11 mouse cellular contexts compared by ENCODE assay signal in the genomic region with DNA sequence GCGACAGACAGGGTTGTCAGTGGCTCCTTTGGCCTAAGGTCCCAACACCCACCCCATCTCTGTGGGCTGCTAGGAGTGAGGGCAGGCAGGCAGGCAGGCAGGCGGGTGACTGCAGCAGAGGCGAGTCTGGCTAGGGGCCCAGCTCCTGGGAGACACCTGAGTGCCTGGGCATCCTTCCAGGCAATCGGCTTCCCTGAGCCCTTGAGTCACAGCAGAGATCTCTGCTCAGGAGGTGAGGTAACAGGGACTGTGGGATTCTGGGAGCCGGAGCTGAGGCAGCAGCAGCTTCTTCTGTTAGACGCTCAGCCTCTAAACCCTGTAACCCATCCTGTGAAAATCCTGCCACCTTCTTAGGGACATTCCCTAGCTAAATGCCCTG. TPM values are rescaled to one million over a fixed set of nuclear protein-coding genes. Genes with fewer than 3 reads are reported as not detected.
DNase-seq lines count a peak whose midpoint lies in the region; ATAC-seq lines count a peak whose summit lies in the region.
"Had no signal": no experiment of that assay in that cellular context is flagged by ENCODE, and none has a peak within 500 bp of the region (broad histone marks: within the 10 kb centered on the region; RNA-seq: fewer than 3 reads in every experiment).

No protein-coding gene starts in this region.

- peak overlapping the region; percentile 23; the same call in 1 of the 2 replicates for H3K9ac ChIP-seq in hindbrain, embryonic 12.5 days
- no peak overlapping the region for H3K9ac ChIP-seq in hindbrain, embryonic 11.5 days (ENCODE audit: low read depth, low read length)
- H3K9ac ChIP-seq: liver, embryonic 12.5 days had no signal

- no peak overlapping the region for H3K4me2 ChIP-seq in hindbrain, embryonic 12.5 days (replicated peaks)
- no peak overlapping the region for H3K4me2 ChIP-seq in hindbrain, embryonic 11.5 days (replicated peaks; ENCODE audit: low read depth, low read length)
- H3K4me2 ChIP-seq: liver, embryonic 12.5 days had no signal

- H3K27ac ChIP-seq in hindbrain, embryonic 12.5 days, result no peak overlapping the region
- no peak overlapping the region for H3K27ac ChIP-seq in hindbrain, embryonic 11.5 days (ENCODE audit: low read depth, low read length)
- H3K27ac ChIP-seq: kidney, postnatal 0 days; liver, embryonic 12.5 days had no signal

- peaks cover 85% of the 10 kb centered on the region for H3K36me3 ChIP-seq in hindbrain, embryonic 12.5 days
- H3K36me3 ChIP-seq in hindbrain, embryonic 11.5 days (ENCODE audit: control insufficient read depth, insufficient read depth, low read length), result peaks cover 10% of the 10 kb centered on the region; the same call in 1 of the 2 replicates

- H3K4me3 ChIP-seq in hindbrain, embryonic 12.5 days, result no peak overlapping the region
- no peak overlapping the region for H3K4me3 ChIP-seq in hindbrain, embryonic 11.5 days (ENCODE audit: low read depth, low read length)
- H3K4me3 ChIP-seq: liver, embryonic 12.5 days had no signal

- 90% methylated on average over 6 of the region's 6 CpGs for WGBS in hindbrain, embryonic 12.5 days
- 94% methylated on average over 6 of the region's 6 CpGs for WGBS in hindbrain, embryonic 11.5 days

- ATAC-seq in hindbrain, embryonic 12.5 days (ENCODE audit: low FRiP score), result no peak
- ATAC-seq in hindbrain, embryonic 11.5 days (ENCODE audit: low FRiP score), result no peak
- no peak for ATAC-seq in megakaryocyte, adult 5-6 weeks (ENCODE audit: poor library complexity, severe bottlenecking)
- ATAC-seq: liver, embryonic 12.5 days had no signal

- no peak for DNase-seq in hindbrain, embryonic 11.5 days (ENCODE audit: low spot score)
- DNase-seq in MN1 (ENCODE audit: low spot score), result peak; percentile 73
- DNase-seq in cerebellum, adult 18-20 months, result peak; percentile 88
- peak; percentile 48 to 69 for DNase-seq in left cerebral cortex, postnatal 25 days (ENCODE audit: low spot score in 2 of 2)
- no peak for DNase-seq in ovary, postnatal 10 days (ENCODE audit: low spot score)
- no peak for DNase-seq in gastrocnemius, adult 18-20 months (ENCODE audit: low spot score)

- no peaks in the 10 kb centered on the region for H3K27me3 ChIP-seq in hindbrain, embryonic 12.5 days
- no peaks in the 10 kb centered on the region for H3K27me3 ChIP-seq in hindbrain, embryonic 11.5 days (ENCODE audit: control insufficient read depth, insufficient read depth, low read length)
- H3K27me3 ChIP-seq: liver, embryonic 12.5 days had no signal

- intact Hi-C loops in left cerebral cortex, postnatal 25 days (cut with DNase I), result no loop called here

- H3K9me3 ChIP-seq in hindbrain, embryonic 12.5 days (replicated peaks), result no peaks in the 10 kb centered on the region
- H3K9me3 ChIP-seq in hindbrain, embryonic 11.5 days (ENCODE audit: control insufficient read depth, low read length), result no peaks in the 10 kb centered on the region
- H3K9me3 ChIP-seq: G1E; liver, embryonic 12.5 days had no signal

- no peaks in the 10 kb centered on the region for H3K4me1 ChIP-seq in hindbrain, embryonic 12.5 days
- no peaks in the 10 kb centered on the region for H3K4me1 ChIP-seq in hindbrain, embryonic 11.5 days (replicated peaks; ENCODE audit: control insufficient read depth, insufficient read depth, low read length)

RNA-seq across cellular contexts. Expression of a gene that starts 4.7 kb away (rescaled TPM):
- 0.08 and 0.10 TPM in 2 replicates for polyA plus RNA-seq in hindbrain, embryonic 12.5 days (2016; fragmentation: Nextera tagmentation; extraction: Ambion mirVana)
- not detected in 2 replicates for polyA plus RNA-seq in hindbrain, embryonic 11.5 days (2014; fragmentation: Nextera tagmentation; extraction: Ambion mirVana)
- under 1 TPM in 1 of 2 experiments, not detected in 1; 0.11 TPM for total RNA-seq in left cerebral cortex, postnatal 25 days (2021)
- 3.2 and 3.8 TPM in 2 replicates for total RNA-seq in megakaryocyte, adult 5-6 weeks (2015)
- 4.1 and 6.4 TPM in 2 replicates for total RNA-seq in megakaryocyte, adult 5-6 weeks (2017)
- under 1 TPM in 1 of 2 experiments, not detected in 1; 0.14 TPM for total RNA-seq in gastrocnemius, adult 18-20 months (2021)
- total RNA-seq: G1E had no signal
- polyA plus RNA-seq: G1E; liver, embryonic 12.5 days had no signal

RNA-seq across cellular contexts. Expression of a gene that starts 12.1 kb away (rescaled TPM):
- 72.1 and 73.5 TPM in 2 replicates for polyA plus RNA-seq in hindbrain, embryonic 12.5 days (2016; fragmentation: Nextera tagmentation; extraction: Ambion mirVana)
- 40.9 and 43.2 TPM in 2 replicates for polyA plus RNA-seq in hindbrain, embryonic 11.5 days (2014; fragmentation: Nextera tagmentation; extraction: Ambion mirVana)
- total RNA-seq in left cerebral cortex, postnatal 25 days (2021), result 1 to 10 TPM; 5.7 to 6.0 TPM
- 36.1 and 44.3 TPM in 2 replicates for total RNA-seq in megakaryocyte, adult 5-6 weeks (2015)
- 39.4 and 48.4 TPM in 2 replicates for total RNA-seq in megakaryocyte, adult 5-6 weeks (2017)
- total RNA-seq in gastrocnemius, adult 18-20 months (2021), result 1 to 10 TPM; 4.6 to 4.8 TPM

RNA-seq across cellular contexts. Expression of a gene that starts 12.1 kb away (rescaled TPM):
- 0.22 TPM in 1 of 2 replicates, not detected in the other for polyA plus RNA-seq in hindbrain, embryonic 12.5 days (2016; fragmentation: Nextera tagmentation; extraction: Ambion mirVana)
- polyA plus RNA-seq in hindbrain, embryonic 11.5 days (2014; fragmentation: Nextera tagmentation; extraction: Ambion mirVana), result 0.07 and 0.19 TPM in 2 replicates
- total RNA-seq in left cerebral cortex, postnatal 25 days (2021), result not detected
- not detected in 2 replicates for total RNA-seq in megakaryocyte, adult 5-6 weeks (2015)
- total RNA-seq in megakaryocyte, adult 5-6 weeks (2017), result not detected in 2 replicates
- 1,000 to 10,000 TPM; 4,330 to 4,768 TPM for total RNA-seq in gastrocnemius, adult 18-20 months (2021)
- polyA plus RNA-seq: G1E; liver, embryonic 12.5 days had no signal

RNA-seq across cellular contexts. Expression of a gene that starts 17.2 kb away (rescaled TPM):
- 71.5 and 75.8 TPM in 2 replicates for polyA plus RNA-seq in hindbrain, embryonic 12.5 days (2016; fragmentation: Nextera tagmentation; extraction: Ambion mirVana)
- 70.8 and 72.7 TPM in 2 replicates for polyA plus RNA-seq in hindbrain, embryonic 11.5 days (2014; fragmentation: Nextera tagmentation; extraction: Ambion mirVana)
- total RNA-seq in left cerebral cortex, postnatal 25 days (2021), result 10 to 100 TPM; 64.6 to 68.6 TPM
- total RNA-seq in megakaryocyte, adult 5-6 weeks (2015), result 47.4 and 51.5 TPM in 2 replicates
- 50.7 and 70.7 TPM in 2 replicates for total RNA-seq in megakaryocyte, adult 5-6 weeks (2017)
- total RNA-seq in gastrocnemius, adult 18-20 months (2021), result 10 to 100 TPM; 42.7 to 45.2 TPM

RNA-seq across cellular contexts. Expression of a gene that starts 35.6 kb away (rescaled TPM):
- polyA plus RNA-seq in hindbrain, embryonic 12.5 days (2016; fragmentation: Nextera tagmentation; extraction: Ambion mirVana), result 0.87 and 1.2 TPM in 2 replicates
- 0.28 and 0.66 TPM in 2 replicates for polyA plus RNA-seq in hindbrain, embryonic 11.5 days (2014; fragmentation: Nextera tagmentation; extraction: Ambion mirVana)
- under 1 TPM in 1 of 2 experiments, not detected in 1; 0.21 TPM for total RNA-seq in left cerebral cortex, postnatal 25 days (2021)
- 473 and 485 TPM in 2 replicates for total RNA-seq in megakaryocyte, adult 5-6 weeks (2015)
- 207 and 235 TPM in 2 replicates for total RNA-seq in megakaryocyte, adult 5-6 weeks (2017)
- total RNA-seq in gastrocnemius, adult 18-20 months (2021), result under 1 TPM; 0.47 to 0.91 TPM

Comparison
In these comparisons a context has a peak if more than half of its experiments do, and no peak if none do; other contexts are left out.
1. DNase-seq: peak in MN1 (single experiment), cerebellum, adult 18-20 months (2 of 2) and left cerebral cortex, postnatal 25 days (2 of 2); none in hindbrain, embryonic 11.5 days (single experiment), ovary, postnatal 10 days (single experiment) and gastrocnemius, adult 18-20 months (single experiment).
2. RNA of a gene that starts 12.1 kb away (total RNA-seq): 36.1 to 48.4 TPM in megakaryocyte, adult 5-6 weeks; 5.7 to 6.0 TPM in left cerebral cortex, postnatal 25 days and 4.6 to 4.8 TPM in gastrocnemius, adult 18-20 months; every median in the first group is over 4 times any median in the second.
3. RNA of a gene that starts 12.1 kb away (total RNA-seq): 4,330 to 4,768 TPM in gastrocnemius, adult 18-20 months; not detected in left cerebral cortex, postnatal 25 days and not detected in megakaryocyte, adult 5-6 weeks; every median in the first group is over 1,000 times any median in the second.